Mouse (Mus musculus) kidney, embryonic 16.5 days (tissue): ENCODE data around the gene Prp2. TPM values are rescaled to one million over a fixed set of nuclear protein-coding genes. Genes with fewer than 3 reads are reported as not detected.
"Not testable (repeated sequence)": the region's sequence is repeated elsewhere in the genome, so short reads cannot be mapped to it uniquely, and the experiment has no call there.

Source experiments
- ATAC-seq: fragments of 200-750 bp; cut with Nextera tagmentation; 2 replicates; pipeline ENCODE4 v1.8.0; 2017; ENCODE audit warnings: moderate TSS enrichment; ENCODE audit not compliant: low FRiP score, low TSS enrichment
- H3K27ac ChIP-seq: fragments of 300-500 bp; sonication (generic); 2 replicates; pipeline ENCODE4 v1.5.1; 2014; ENCODE audit warnings: low read length
- H3K27me3 ChIP-seq: fragments of 300-500 bp; sonication (generic); 2 replicates; pipeline ENCODE4 v1.6.1; 2014; ENCODE audit warnings: low read length, control low read depth, mixed read lengths; ENCODE audit not compliant: insufficient read depth
- H3K36me3 ChIP-seq: fragments of 300-500 bp; sonication (generic); 2 replicates; pipeline ENCODE4 v1.6.1; 2014; ENCODE audit warnings: low read length, control low read depth, mixed read lengths; ENCODE audit not compliant: insufficient read depth
- H3K4me1 ChIP-seq: fragments of 300-500 bp; sonication (generic); 2 replicates; pipeline ENCODE4 v1.6.1; 2014; ENCODE audit warnings: low read length, control low read depth, mixed read lengths; ENCODE audit not compliant: insufficient read depth
- H3K4me2 ChIP-seq: fragments of 300-500 bp; sonication (generic); replicated peaks from 2 replicates; pipeline ENCODE4 v1.6.1; 2014; ENCODE audit warnings: low read depth, low read length
- H3K4me3 ChIP-seq: fragments of 300-500 bp; sonication (generic); 2 replicates; pipeline ENCODE4 v1.5.1; 2014; ENCODE audit warnings: mild to moderate bottlenecking, low read length
- H3K9ac ChIP-seq: fragments of 300-500 bp; sonication (generic); replicated peaks from 2 replicates; pipeline ENCODE4 v1.6.1; 2014; ENCODE audit warnings: low read length
- H3K9me3 ChIP-seq: fragments of 300-500 bp; sonication (generic); 2 replicates; pipeline ENCODE4 v1.6.1; 2016; ENCODE audit warnings: low read length, control low read depth
- WGBS: fragments of 180-500 bp; shearing (Covaris S2); extraction: QIAGEN DNeasy Blood & Tissue Kit; methylation state at CpG from one replicate; pipeline ENCODE4 v1.1.7; 2014; 5-methylcytosine and 5-hydroxymethylcytosine counted together
- polyA plus RNA-seq: library from polyadenylated mRNA; unstranded; fragments of >200 nt; fragmentation: Nextera tagmentation; extraction: Ambion mirVana; gene quantifications from 2 replicates; pipeline ENCODE4 v1.2.1, GENCODE M21; 2015

The Prp2 gene
- polyA plus RNA-seq = not detected in 2 replicates

- 60% methylated on average over 2 of the region's 2 CpGs for WGBS
- not testable (repeated sequence) for H3K36me3 ChIP-seq, H3K9ac ChIP-seq, H3K4me3 ChIP-seq, H3K27ac ChIP-seq, ATAC-seq, H3K27me3 ChIP-seq, H3K4me1 ChIP-seq, H3K9me3 ChIP-seq, H3K4me2 ChIP-seq
These were observed at the start of gene Prp2 for GRCm38 (mm10) chr6:132595613-132596012. Gene Prp2 (plus strand): TSS chr6:132595913.

GRCm38 (mm10) chr6:132569509-132569908 lies 26.2 kb upstream of the Prp2 start, which contains the start of gene Prh1:
Gene Prh1 (plus strand): TSS chr6:132569809.
- not testable (repeated sequence) for ATAC-seq, H3K4me2 ChIP-seq, H3K4me3 ChIP-seq, H3K9ac ChIP-seq, H3K27me3 ChIP-seq, H3K36me3 ChIP-seq, H3K27ac ChIP-seq, H3K9me3 ChIP-seq, H3K4me1 ChIP-seq
- WGBS = 75% methylated on average over 1 of the region's 1 CpGs

GRCm38 (mm10) chr6:132649399-132649798 lies 53.7 kb downstream of the Prp2 start:
- no peak for ATAC-seq
- Histone ChIP-seq H3K36me3 (no peaks in the 10 kb centered on the region), H3K4me3 (no peak overlapping the region)

More at GRCm38 (mm10) chr6:132649399-132649798, 53.7 kb downstream of the Prp2 start:
- no peak overlapping the region for H3K4me2 ChIP-seq
- H3K27me3 ChIP-seq = no peaks in the 10 kb centered on the region
- no peak overlapping the region for H3K9ac ChIP-seq
- H3K4me1 ChIP-seq = no peaks in the 10 kb centered on the region
- no peaks in the 10 kb centered on the region for H3K9me3 ChIP-seq
- no peak overlapping the region for H3K27ac ChIP-seq

Other genes with a start within 250 kb of the Prp2 start
- not detected in 2 replicates for gene Gm8882, start 231.8 kb upstream of the Prp2 start, polyA plus RNA-seq
- not detected in 2 replicates for gene Prh1, start 26.1 kb upstream of the Prp2 start, polyA plus RNA-seq
- gene A630073D07Rik, start 55.6 kb downstream of the Prp2 start, polyA plus RNA-seq = not detected in 2 replicates
- not detected in 2 replicates for gene Tas2r120, start 61.0 kb downstream of the Prp2 start, polyA plus RNA-seq
- gene Tas2r121, start 105.1 kb downstream of the Prp2 start, polyA plus RNA-seq = not detected in 2 replicates
- gene Tas2r122, start 116.0 kb downstream of the Prp2 start, polyA plus RNA-seq = not detected in 2 replicates
- not detected in 2 replicates for gene Tas2r115, start 142.1 kb downstream of the Prp2 start, polyA plus RNA-seq
- not detected in 2 replicates for gene Tas2r124, start 158.8 kb downstream of the Prp2 start, polyA plus RNA-seq
- gene Tas2r102, start 166.2 kb downstream of the Prp2 start, polyA plus RNA-seq = not detected in 2 replicates
- gene Tas2r136, start 182.2 kb downstream of the Prp2 start, polyA plus RNA-seq = not detected in 2 replicates
- gene Tas2r117, start 206.9 kb downstream of the Prp2 start, polyA plus RNA-seq = not detected in 2 replicates